Mouse (Mus musculus) small intestine, adult 2 months (tissue): ENCODE data around the gene Syngr1. TPM values are rescaled to one million over a fixed set of nuclear protein-coding genes. Genes with fewer than 3 reads are reported as not detected.

Experiments used
- H3K27ac ChIP-seq: fragments of 200-500 bp; 2 replicates; pipeline ENCODE4 v1.5.1; 2012; ENCODE audit warnings: low read depth, low read length, control low read depth, inconsistent platforms; ENCODE audit not compliant: insufficient read depth
- H3K27me3 ChIP-seq: fragments of 200-500 bp; 2 replicates; pipeline ENCODE4 v1.6.1; 2012; ENCODE audit warnings: mild to moderate bottlenecking, moderate library complexity, low read length, inconsistent platforms; ENCODE audit not compliant: control insufficient read depth, insufficient read depth
- H3K36me3 ChIP-seq: fragments of 200-500 bp; 2 replicates; pipeline ENCODE4 v1.6.1; 2012; ENCODE audit warnings: mild to moderate bottlenecking, low read length, control low read depth, inconsistent platforms; ENCODE audit not compliant: control insufficient read depth, insufficient read depth
- H3K4me1 ChIP-seq: fragments of 200-500 bp; 2 replicates; pipeline ENCODE4 v1.6.1; 2012; ENCODE audit warnings: low read length, inconsistent platforms, mixed read lengths; ENCODE audit not compliant: control insufficient read depth, insufficient read depth, insufficient read length
- H3K4me3 ChIP-seq: fragments of 200-500 bp; 2 replicates; pipeline ENCODE4 v1.5.1; 2012; ENCODE audit warnings: low read depth, mild to moderate bottlenecking, control low read depth, inconsistent platforms, low read length, moderate library complexity
- CTCF ChIP-seq: fragments of 200-500 bp; IDR thresholded peaks from 2 replicates; pipeline ENCODE4 v1.5.1; 2012; ENCODE audit warnings: low read depth, mild to moderate bottlenecking, control low read depth, inconsistent platforms, low read length, moderate library complexity, mixed read lengths; ENCODE audit not compliant: insufficient replicate concordance, insufficient read length; ENCODE audit errors: extremely low read depth
- POLR2A ChIP-seq: fragments of 200-500 bp; IDR thresholded peaks from 2 replicates; pipeline ENCODE4 v1.6.1; 2012; ENCODE audit warnings: low read depth, mild to moderate bottlenecking, control low read depth, inconsistent platforms, low read length, moderate library complexity
- WGBS: fragments of 180-500 bp; shearing (Covaris S2); methylation state at CpG from one replicate; pipeline ENCODE4 v1.1.7; 2018; 5-methylcytosine and 5-hydroxymethylcytosine counted together
- polyA plus RNA-seq: library from polyadenylated mRNA; depleted of rRNA; stranded (reverse); fragments of >200 nt; gene quantifications from 2 replicates; pipeline ENCODE4 v1.2.3, GENCODE M21; 2012

The Syngr1 gene
- polyA plus RNA-seq, 1 experiment = 13.4 TPM

DNA sequence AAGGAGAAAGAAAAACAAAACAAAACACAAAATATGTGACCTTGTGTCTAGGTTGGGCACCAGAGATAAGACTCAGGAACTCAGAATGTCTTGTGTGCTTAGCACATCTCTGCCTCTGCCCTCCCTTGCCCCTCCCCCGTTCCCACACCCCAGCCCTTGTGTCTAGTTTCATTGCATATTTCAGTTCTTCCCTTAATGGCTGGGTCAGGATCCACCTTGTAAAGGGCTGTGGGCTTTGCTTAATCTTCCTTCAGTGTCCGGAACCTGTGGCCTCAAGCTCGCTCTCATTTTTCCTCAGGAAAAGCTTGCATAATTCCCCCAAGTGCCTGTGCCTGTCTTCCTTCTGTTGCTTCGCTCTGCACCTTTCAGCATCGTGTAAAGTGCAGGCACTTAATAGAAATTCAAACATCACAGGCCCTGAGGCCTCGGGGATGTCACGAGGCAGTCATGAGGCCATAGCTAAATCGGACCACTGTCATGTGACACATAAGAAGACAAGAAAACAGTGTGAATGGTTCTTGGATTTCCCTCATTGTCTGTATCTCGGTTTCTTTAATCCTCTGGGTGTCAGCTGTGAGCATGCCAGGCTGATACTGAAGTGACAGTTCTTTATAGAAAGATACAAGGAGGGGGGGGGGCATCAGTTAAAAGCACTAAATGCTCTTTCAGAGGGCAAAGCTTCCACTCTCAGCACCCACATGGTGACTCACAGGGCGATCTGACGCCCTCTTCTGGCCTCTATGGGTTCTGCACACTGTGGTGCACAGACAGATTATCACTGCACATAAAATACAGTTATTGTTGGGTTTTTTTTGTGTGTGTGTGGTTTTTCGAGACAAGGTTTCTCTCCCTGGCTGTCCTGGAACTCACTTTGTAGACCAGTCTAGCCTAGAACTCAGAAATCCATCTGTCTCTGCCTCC is 14.6 kb downstream of the Syngr1 start:
- WGBS = 74% methylated on average over 12 of the region's 12 CpGs
- no peak overlapping the region for H3K27ac ChIP-seq
- H3K27me3 ChIP-seq = no peaks in the 10 kb centered on the region
- H3K36me3 ChIP-seq = no peaks in the 10 kb centered on the region
- TF ChIP-seq CTCF (no peak), POLR2A (no peak)
- H3K4me1 ChIP-seq = no peaks in the 10 kb centered on the region; the same call in 1 of the 2 replicates
- no peak overlapping the region for H3K4me3 ChIP-seq

DNA sequence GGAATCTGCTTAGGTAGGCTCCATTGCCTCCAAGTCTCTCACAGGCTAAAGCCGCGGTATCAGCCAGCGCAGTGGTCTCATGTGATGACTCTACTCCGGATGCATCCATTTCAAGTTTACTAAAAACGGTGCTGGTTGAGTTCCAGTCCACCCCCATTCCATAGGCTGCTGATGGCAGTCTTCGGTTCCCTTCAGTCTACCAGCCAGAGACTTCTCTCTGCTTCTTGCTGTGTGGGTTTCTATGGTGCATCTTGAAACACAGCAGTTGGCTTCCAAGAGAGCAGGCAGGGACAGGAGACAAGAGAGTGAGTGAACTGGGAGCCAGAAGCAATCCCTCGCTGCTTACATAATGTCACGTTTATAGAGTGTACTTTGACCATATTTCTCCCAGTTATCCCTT is 16.0 kb downstream of the Syngr1 start:
- H3K4me1 ChIP-seq = no peaks in the 10 kb centered on the region; the same call in 1 of the 2 replicates
- H3K27ac ChIP-seq = no peak overlapping the region
- H3K4me3 ChIP-seq = no peak overlapping the region
- 92% methylated on average over 8 of the region's 8 CpGs for WGBS
- H3K27me3 ChIP-seq = no peaks in the 10 kb centered on the region
- no peaks in the 10 kb centered on the region for H3K36me3 ChIP-seq
- TF ChIP-seq POLR2A = no peak
- TF ChIP-seq CTCF = no peak

DNA sequence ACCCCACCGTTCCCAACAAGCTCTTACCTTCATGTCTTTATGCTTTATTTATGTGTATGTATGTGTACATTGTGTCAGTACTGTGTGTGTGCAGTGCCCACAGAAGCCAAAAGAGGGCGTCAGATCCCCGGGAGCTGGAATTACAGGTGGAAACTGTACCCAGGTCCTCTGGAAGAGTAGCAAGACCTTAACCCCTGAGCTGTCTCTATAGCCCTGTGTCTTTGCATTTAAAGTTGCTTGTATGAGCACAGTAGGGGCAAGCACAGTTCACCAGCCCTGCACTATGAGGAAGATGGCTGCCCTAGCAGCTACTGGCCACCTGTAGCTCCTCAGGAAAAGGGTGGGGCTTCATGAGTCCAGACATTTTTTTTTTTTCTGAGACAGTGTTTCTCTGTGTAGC is 16.4 kb downstream of the Syngr1 start:
- no peak overlapping the region for H3K27ac ChIP-seq
- H3K27me3 ChIP-seq = no peaks in the 10 kb centered on the region
- no peaks in the 10 kb centered on the region; the same call in 1 of the 2 replicates for H3K4me1 ChIP-seq
- no peak overlapping the region for H3K4me3 ChIP-seq
- WGBS = 81% methylated on average over 3 of the region's 3 CpGs
- TF ChIP-seq CTCF (no peak), POLR2A (no peak)
- H3K36me3 ChIP-seq = no peaks in the 10 kb centered on the region

DNA sequence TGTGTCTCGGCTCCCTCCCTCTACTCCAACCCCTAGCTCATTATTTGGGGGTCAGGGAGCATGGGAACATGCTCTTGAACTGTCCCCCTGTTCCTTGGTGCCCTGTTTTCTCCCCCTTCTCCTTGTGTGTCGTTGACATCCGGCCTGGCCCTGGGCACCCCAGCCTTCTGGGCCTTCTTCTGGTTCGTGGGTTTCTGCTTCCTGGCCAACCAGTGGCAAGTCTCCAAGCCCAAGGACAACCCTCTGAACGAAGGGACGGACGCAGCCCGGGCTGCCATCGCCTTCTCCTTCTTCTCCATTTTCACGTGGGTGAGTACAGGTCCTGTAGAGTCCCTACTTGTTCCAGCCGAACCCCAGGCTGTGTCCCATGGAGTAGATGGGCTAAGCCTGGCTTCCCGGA is 20.3 kb downstream of the Syngr1 start:
- TF ChIP-seq CTCF (no peak), POLR2A (no peak)
- Histone ChIP-seq H3K27ac (no peak overlapping the region), H3K27me3 (no peaks in the 10 kb centered on the region), H3K4me1 (no peaks in the 10 kb centered on the region), H3K36me3 (no peaks in the 10 kb centered on the region), H3K4me3 (no peak overlapping the region)
- WGBS = 78% methylated on average over 12 of the region's 12 CpGs

DNA sequence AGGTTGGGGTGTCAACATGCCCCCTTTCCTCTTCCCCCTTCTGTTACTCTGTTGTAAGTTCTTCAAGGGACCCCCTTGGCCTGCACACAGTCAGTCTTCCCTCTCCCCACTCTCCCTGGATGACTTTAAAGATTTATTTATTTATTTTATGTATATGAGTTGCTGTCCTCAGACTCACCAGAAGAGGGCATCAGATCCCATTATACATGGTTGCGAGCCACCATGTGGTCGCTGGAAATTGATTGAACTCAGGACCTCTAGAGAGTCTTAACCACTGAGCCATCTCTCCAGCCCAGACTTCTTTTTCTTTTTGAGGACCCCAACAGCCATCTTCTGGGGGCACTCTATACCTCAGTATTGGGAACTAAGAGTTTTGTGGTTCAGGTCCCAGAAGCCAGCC is 21.4 kb downstream of the Syngr1 start:
- TF ChIP-seq POLR2A (no peak), CTCF (no peak)
- no peaks in the 10 kb centered on the region for H3K36me3 ChIP-seq
- H3K27me3 ChIP-seq = no peaks in the 10 kb centered on the region
- 49% methylated on average over 2 of the region's 2 CpGs for WGBS
- H3K4me1 ChIP-seq = no peaks in the 10 kb centered on the region
- no peak overlapping the region for H3K4me3 ChIP-seq
- no peak overlapping the region for H3K27ac ChIP-seq

DNA sequence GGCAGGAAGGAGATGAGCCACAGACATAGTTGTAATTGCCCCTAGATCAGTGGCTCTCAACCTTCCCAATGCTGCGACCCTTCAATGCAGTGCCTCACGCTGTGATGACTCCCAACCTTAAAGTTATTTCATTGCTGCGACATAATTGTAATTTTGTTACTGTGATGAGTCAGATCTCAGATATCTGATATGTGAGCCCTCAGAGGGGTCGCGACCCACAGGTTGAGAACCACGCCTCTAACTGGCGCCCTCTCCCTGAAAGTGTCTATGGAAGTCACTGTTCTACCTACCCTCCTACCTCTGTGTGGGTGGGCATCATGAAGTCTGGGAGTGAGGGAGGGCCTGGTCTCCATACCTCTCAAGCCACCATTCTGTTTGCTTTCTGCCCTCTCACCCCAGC is 23.3 kb downstream of the Syngr1 start:
- Histone ChIP-seq H3K27me3 (no peaks in the 10 kb centered on the region), H3K4me3 (no peak overlapping the region), H3K4me1 (no peaks in the 10 kb centered on the region), H3K36me3 (no peaks in the 10 kb centered on the region), H3K27ac (no peak overlapping the region)
- no peak for TF ChIP-seq POLR2A
- no peak for TF ChIP-seq CTCF
- WGBS = 86% methylated on average over 7 of the region's 7 CpGs

DNA sequence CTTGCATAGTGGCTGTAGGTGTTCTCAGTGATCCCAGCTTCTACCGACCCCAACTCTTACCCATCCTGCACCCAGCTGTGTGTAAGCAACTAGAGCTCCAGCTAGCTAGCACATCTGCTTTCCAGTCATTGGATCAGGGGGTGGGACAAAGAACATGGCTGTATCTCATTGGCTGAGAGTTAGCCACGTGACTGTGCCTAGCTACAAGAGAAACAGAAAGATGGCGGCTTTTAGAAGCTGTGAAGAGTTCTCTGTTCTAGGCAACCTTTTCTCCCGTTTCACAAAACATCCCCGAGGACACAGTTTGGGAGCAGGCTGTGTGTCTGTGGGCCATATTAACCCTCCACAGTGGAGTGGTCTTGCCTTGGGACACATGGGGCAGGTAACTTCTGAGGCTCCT is 24.1 kb downstream of the Syngr1 start:
- TF ChIP-seq POLR2A (no peak), CTCF (no peak)
- Histone ChIP-seq H3K36me3 (no peaks in the 10 kb centered on the region), H3K27ac (no peak overlapping the region), H3K27me3 (no peaks in the 10 kb centered on the region), H3K4me1 (no peaks in the 10 kb centered on the region), H3K4me3 (no peak overlapping the region)
- 70% methylated on average over 5 of the region's 5 CpGs for WGBS
